Mouse (Mus musculus): ENCODE measurements around the gene Wdr54.

Gene Wdr54

GRCm38 (mm10) chr6:83127419-83127818, 28.8 kb downstream of the Wdr54 start:
- DNase-seq (ENCODE audit: low spot score in 2 of 2), result no peak

- no peak for DNase-seq (ENCODE audit: low spot score in 2 of 2)
Measured at GRCm38 (mm10) chr6:83125331-83125730, 30.9 kb downstream of the Wdr54 start, which contains the start of gene Ino80b. Ino80b (minus strand) TSS chr6:83125431.

- DNase-seq (ENCODE audit: low spot score in 2 of 2), result peak; percentile 87 to 91
Measured at GRCm38 (mm10) chr6:83124851-83125312, 31.3 kb downstream of the Wdr54 start.

GRCm38 (mm10) chr6:83122961-83123360, 33.2 kb downstream of the Wdr54 start:
- DNase-seq (ENCODE audit: low spot score in 2 of 2), result no peak

GRCm38 (mm10) chr6:83121863-83122710, 34.1 kb downstream of the Wdr54 start:
- no peak for DNase-seq (ENCODE audit: low spot score in 2 of 2)

- DNase-seq (ENCODE audit: low spot score in 2 of 2), result peak; percentile 85 to 90
Measured at GRCm38 (mm10) chr6:83120930-83121862, 35.0 kb downstream of the Wdr54 start, which contains the start of gene Wbp1. Wbp1 (minus strand) TSS chr6:83121559.

- DNase-seq (ENCODE audit: low spot score in 2 of 2), result peak in 1 of 2 experiments; percentile 41
Measured at GRCm38 (mm10) chr6:83119734-83120051, 36.5 kb downstream of the Wdr54 start.

- peak in 1 of 2 experiments; percentile 26 for DNase-seq (ENCODE audit: low spot score in 2 of 2)
Measured at GRCm38 (mm10) chr6:83118825-83119733, 37.1 kb downstream of the Wdr54 start.

GRCm38 (mm10) chr6:83118369-83118768, 37.8 kb downstream of the Wdr54 start:
- no peak for DNase-seq (ENCODE audit: low spot score in 2 of 2)

- DNase-seq (ENCODE audit: low spot score in 2 of 2), result no peak
Measured at GRCm38 (mm10) chr6:83117616-83118015, 38.6 kb downstream of the Wdr54 start.

- no peak for DNase-seq (ENCODE audit: low spot score in 2 of 2)
Measured at GRCm38 (mm10) chr6:83117165-83117438, 39.1 kb downstream of the Wdr54 start.

GRCm38 (mm10) chr6:83116373-83117164, 39.6 kb downstream of the Wdr54 start:
- no peak for DNase-seq (ENCODE audit: low spot score in 2 of 2)

- no peak for DNase-seq (ENCODE audit: low spot score in 2 of 2)
Measured at GRCm38 (mm10) chr6:83115682-83116372, 40.4 kb downstream of the Wdr54 start.

- DNase-seq (ENCODE audit: low spot score in 2 of 2), result peak; percentile 92 to 96
Measured at GRCm38 (mm10) chr6:83115011-83115671, 41.1 kb downstream of the Wdr54 start, which contains the start of gene Mogs. Mogs (plus strand) TSS chr6:83115496.

- DNase-seq (ENCODE audit: low spot score in 2 of 2), result peak in 1 of 2 experiments; percentile 50
Measured at GRCm38 (mm10) chr6:83111510-83112136, 44.6 kb downstream of the Wdr54 start.

GRCm38 (mm10) chr6:83108762-83109668, 47.2 kb downstream of the Wdr54 start, which contains the start of gene Mrpl53:
Mrpl53 (plus strand) TSS chr6:83109040.
- DNase-seq (ENCODE audit: low spot score in 2 of 2), result peak; percentile 84 to 85

- DNase-seq (ENCODE audit: low spot score in 2 of 2), result peak; percentile 88 to 94
Measured at GRCm38 (mm10) chr6:83107566-83108400, 48.4 kb downstream of the Wdr54 start.
